Mouse (Mus musculus): ENCODE data around the gene Map6d1.

The Map6d1 gene

GRCm38 (mm10) chr16:20240468-20241414 lies at the start of gene Map6d1:
Gene Map6d1, minus strand, starts transcription at chr16:20241358.
- peak; percentile 78 for DNase-seq (ENCODE audit: low read depth, low spot score)

- DNase-seq (ENCODE audit: low read depth, low spot score), result no peak
Measured at GRCm38 (mm10) chr16:20280238-20280637, 39.1 kb upstream of the Map6d1 start.

- DNase-seq (ENCODE audit: low read depth, low spot score), result no peak
Measured at GRCm38 (mm10) chr16:20279395-20279794, 38.2 kb upstream of the Map6d1 start.

GRCm38 (mm10) chr16:20272994-20273393 lies 31.8 kb upstream of the Map6d1 start:
- no peak for DNase-seq (ENCODE audit: low read depth, low spot score)

GRCm38 (mm10) chr16:20271339-20271738 lies 30.2 kb upstream of the Map6d1 start:
- DNase-seq (ENCODE audit: low read depth, low spot score), result no peak

- DNase-seq (ENCODE audit: low read depth, low spot score), result no peak
Measured at GRCm38 (mm10) chr16:20265089-20265488, 23.9 kb upstream of the Map6d1 start.

- DNase-seq (ENCODE audit: low read depth, low spot score), result peak; percentile 90
Measured at GRCm38 (mm10) chr16:20257926-20258325, 16.8 kb upstream of the Map6d1 start.

GRCm38 (mm10) chr16:20248442-20249174 lies 7.5 kb upstream of the Map6d1 start:
- no peak for DNase-seq (ENCODE audit: low read depth, low spot score)

- DNase-seq (ENCODE audit: low read depth, low spot score), result no peak
Measured at GRCm38 (mm10) chr16:20247103-20247502, 5.9 kb upstream of the Map6d1 start.

GRCm38 (mm10) chr16:20238646-20239045 lies 2.5 kb downstream of the Map6d1 start:
- no peak for DNase-seq (ENCODE audit: low read depth, low spot score)

GRCm38 (mm10) chr16:20237426-20237825 lies 3.7 kb downstream of the Map6d1 start:
- DNase-seq (ENCODE audit: low read depth, low spot score), result no peak

GRCm38 (mm10) chr16:20234406-20234805 lies 6.8 kb downstream of the Map6d1 start:
- DNase-seq (ENCODE audit: low read depth, low spot score), result no peak

GRCm38 (mm10) chr16:20228167-20228566 lies 13.0 kb downstream of the Map6d1 start:
- DNase-seq (ENCODE audit: low read depth, low spot score), result no peak

- DNase-seq (ENCODE audit: low read depth, low spot score), result peak; percentile 51
Measured at GRCm38 (mm10) chr16:20227504-20227903, 13.7 kb downstream of the Map6d1 start.

GRCm38 (mm10) chr16:20226676-20227075 lies 14.5 kb downstream of the Map6d1 start:
- DNase-seq (ENCODE audit: low read depth, low spot score), result no peak

GRCm38 (mm10) chr16:20222726-20223125 lies 18.4 kb downstream of the Map6d1 start:
- no peak for DNase-seq (ENCODE audit: low read depth, low spot score)

GRCm38 (mm10) chr16:20213591-20214226 lies 27.4 kb downstream of the Map6d1 start:
- peak; percentile 70 for DNase-seq (ENCODE audit: low read depth, low spot score)

- peak; percentile 46 for DNase-seq (ENCODE audit: low read depth, low spot score)
Measured at GRCm38 (mm10) chr16:20199501-20200201, 41.5 kb downstream of the Map6d1 start.

- no peak for DNase-seq (ENCODE audit: low read depth, low spot score)
Measured at GRCm38 (mm10) chr16:20196962-20197361, 44.2 kb downstream of the Map6d1 start.

GRCm38 (mm10) chr16:20195546-20195945 lies 45.6 kb downstream of the Map6d1 start:
- peak; percentile 65 for DNase-seq (ENCODE audit: low read depth, low spot score)

- no peak for DNase-seq (ENCODE audit: low read depth, low spot score)
Measured at GRCm38 (mm10) chr16:20192043-20192442, 49.1 kb downstream of the Map6d1 start.

Data from R1 (cell line).